Mouse (Mus musculus): ENCODE measurements around the gene Caps2. TPM values are rescaled to one million over a fixed set of nuclear protein-coding genes. Genes with fewer than 3 reads are reported as not detected.
"Not testable (repeated sequence)": the region's sequence is repeated elsewhere in the genome, so short reads cannot be mapped to it uniquely, and the experiment has no call there.

The Caps2 gene
- polyA plus RNA-seq, 1 experiment from 2014 or later: 0.57 TPM

DNA sequence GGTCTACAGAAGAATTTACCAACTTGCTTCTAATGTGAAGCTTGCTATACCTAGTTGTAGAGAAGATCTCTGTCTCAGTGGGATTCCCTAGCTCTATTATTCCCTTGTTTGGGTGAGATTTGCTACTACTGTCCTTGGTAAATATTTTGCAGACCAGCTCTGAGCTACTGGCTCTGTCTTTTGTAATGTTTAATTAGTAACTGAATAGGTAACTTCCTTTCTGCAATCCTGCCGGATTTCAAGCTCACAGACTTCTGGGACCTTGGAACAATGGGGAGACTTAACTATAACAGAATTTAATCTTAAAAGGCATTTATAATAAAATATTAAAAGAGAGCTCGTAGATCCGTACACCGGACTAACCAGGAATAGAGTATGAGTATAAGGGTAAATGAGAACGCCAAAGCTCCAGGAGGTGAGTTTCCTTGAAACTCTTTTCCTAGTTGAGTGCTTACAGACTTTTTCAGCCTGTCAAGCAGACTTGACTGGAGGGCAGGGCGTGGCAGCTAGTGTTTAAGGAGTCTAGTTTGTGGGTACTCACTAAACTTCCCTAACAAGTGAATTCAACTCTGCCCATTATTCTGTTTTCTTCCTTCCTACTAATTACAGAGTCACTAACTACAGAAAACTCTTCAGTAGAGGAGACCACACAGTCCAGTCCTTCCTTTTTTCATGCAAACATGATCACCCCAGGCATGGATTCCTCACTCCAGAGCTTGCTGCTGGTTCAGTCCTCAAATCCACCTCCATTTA, 65.8 kb downstream of the Caps2 start:
- ATAC-seq (ENCODE audit: low FRiP score, low read depth); H3K27me3 ChIP-seq; H3K9me3 ChIP-seq; H3K4me1 ChIP-seq; H3K27ac ChIP-seq; H3K4me3 ChIP-seq; H3K4me2 ChIP-seq (replicated peaks); H3K9ac ChIP-seq; H3K36me3 ChIP-seq: not testable (repeated sequence)
- WGBS: 50% methylated on average over 6 of the region's 6 CpGs

DNA sequence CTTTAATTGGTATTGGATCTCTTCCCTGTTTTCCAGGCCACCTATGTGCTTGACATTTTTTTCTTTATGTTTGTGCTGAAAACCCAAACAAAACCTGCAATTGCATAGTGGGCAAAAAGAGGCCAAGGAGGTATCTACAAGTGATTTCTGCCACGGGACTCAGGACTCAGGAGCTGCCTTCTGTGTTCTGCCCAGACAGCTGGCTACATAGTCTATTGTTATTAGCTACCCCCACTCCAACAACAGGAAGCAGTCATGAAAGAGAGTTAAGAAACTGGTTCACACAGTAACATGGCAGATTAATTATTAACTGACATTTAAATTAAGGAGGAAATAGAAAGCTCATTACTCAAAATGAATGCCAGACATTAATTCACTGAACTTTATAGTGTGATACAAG, 69.3 kb downstream of the Caps2 start:
- not testable (repeated sequence) for H3K9me3 ChIP-seq; H3K4me2 ChIP-seq (replicated peaks); H3K36me3 ChIP-seq; H3K9ac ChIP-seq; ATAC-seq (ENCODE audit: low FRiP score, low read depth); H3K27ac ChIP-seq; H3K4me1 ChIP-seq; H3K4me3 ChIP-seq; H3K27me3 ChIP-seq
- WGBS: 30% methylated on average over 1 of the region's 1 CpGs

DNA sequence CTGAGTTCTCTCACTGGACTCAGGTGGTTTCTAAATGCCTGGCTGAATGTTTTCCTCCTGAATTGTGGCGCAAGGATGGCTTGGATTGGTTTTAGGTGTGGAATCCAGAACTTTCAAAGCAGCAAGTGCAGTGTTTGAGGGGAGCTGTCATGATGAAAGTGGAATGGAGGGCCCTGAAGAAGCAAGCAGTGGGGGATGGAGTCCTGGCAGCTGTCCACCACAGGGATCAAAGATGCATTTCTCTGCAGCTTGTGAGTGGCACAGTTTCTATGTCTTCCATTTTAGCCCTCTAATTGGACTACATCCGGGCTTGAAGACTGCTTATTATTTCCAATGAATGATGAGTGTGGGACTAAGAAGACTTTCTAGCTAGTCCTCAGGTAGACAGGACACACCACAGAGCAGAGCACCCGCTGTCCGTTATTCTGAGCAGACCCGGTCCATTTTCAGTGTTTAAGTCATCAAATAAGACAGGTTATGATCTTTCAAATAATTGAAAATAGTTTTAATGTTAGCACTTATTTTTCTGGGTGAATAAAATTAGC, 72.0 kb downstream of the Caps2 start:
- WGBS: 81% methylated on average over 5 of the region's 5 CpGs
- not testable (repeated sequence) for ATAC-seq (ENCODE audit: low FRiP score, low read depth); H3K27me3 ChIP-seq; H3K4me3 ChIP-seq; H3K9ac ChIP-seq; H3K4me2 ChIP-seq (replicated peaks); H3K27ac ChIP-seq; H3K36me3 ChIP-seq; H3K9me3 ChIP-seq; H3K4me1 ChIP-seq

DNA sequence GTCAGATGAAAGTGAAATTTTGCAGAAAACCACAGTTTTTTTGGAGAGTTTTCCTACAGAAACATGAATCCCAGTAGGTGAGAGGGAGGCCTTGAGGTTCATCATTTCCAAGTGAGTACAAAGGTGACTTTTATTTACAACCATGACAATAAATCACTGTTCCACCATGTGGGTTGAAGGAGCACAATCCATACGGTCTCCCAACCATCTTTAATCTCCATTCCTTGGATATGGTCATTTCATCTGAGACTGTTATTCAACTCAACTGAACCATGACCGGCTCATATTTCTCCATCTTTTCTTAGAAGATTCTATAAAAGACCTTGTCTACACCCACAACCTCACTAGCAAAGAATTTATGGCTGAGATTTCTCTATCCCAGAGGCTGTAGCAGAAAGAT, 84.9 kb downstream of the Caps2 start:
- Histone ChIP-seq H3K4me1 (no peaks in the 10 kb centered on the region), H3K9me3 (no peaks in the 10 kb centered on the region), H3K36me3 (no peaks in the 10 kb centered on the region), H3K27ac (no peak overlapping the region), H3K4me3 (no peak overlapping the region), H3K9ac (no peak overlapping the region), H3K27me3 (no peaks in the 10 kb centered on the region), H3K4me2 (replicated peaks) (no peak overlapping the region)
- WGBS: 59% methylated on average over 2 of the region's 2 CpGs
- no peak for ATAC-seq (ENCODE audit: low FRiP score, low read depth)

DNA sequence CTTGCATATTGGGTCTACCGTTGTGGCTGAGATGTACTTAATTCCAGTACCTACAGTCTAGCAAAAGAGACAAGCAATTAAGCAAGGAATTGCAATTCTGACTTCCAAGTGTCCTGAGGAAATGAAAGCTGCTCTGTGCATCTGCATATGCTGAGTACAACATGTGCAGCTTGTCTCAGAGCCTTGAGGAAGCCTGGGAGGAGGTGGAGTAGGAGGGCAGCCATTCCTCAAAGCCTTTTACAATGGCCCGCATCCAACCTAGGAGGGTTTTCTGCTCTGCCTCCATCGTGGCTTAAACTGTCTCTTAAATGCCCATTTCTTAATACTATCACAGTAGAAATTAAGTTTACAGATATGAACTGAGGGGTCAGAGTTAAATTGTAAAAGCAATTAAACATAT, 100.0 kb downstream of the Caps2 start:
- no peak overlapping the region for H3K4me2 ChIP-seq (replicated peaks)
- H3K4me3 ChIP-seq: no peak overlapping the region
- no peaks in the 10 kb centered on the region for H3K9me3 ChIP-seq
- no peak overlapping the region for H3K27ac ChIP-seq
- 82% methylated on average over 3 of the region's 3 CpGs for WGBS
- no peaks in the 10 kb centered on the region for H3K36me3 ChIP-seq
- ATAC-seq (ENCODE audit: low FRiP score, low read depth): no peak
- peaks cover 9% of the 10 kb centered on the region for H3K27me3 ChIP-seq
- no peaks in the 10 kb centered on the region for H3K4me1 ChIP-seq
- no peak overlapping the region for H3K9ac ChIP-seq

Other genes starting within 250 kb of the Caps2 start
- 45.0 and 48.7 TPM in 2 replicates for gene Krr1, start 191.0 kb upstream of the Caps2 start, polyA plus RNA-seq (2015; fragmentation: Nextera tagmentation; extraction: Ambion mirVana)
- gene Glipr1, start 161.0 kb upstream of the Caps2 start, polyA plus RNA-seq (2015; fragmentation: Nextera tagmentation; extraction: Ambion mirVana): 1.3 and 2.7 TPM in 2 replicates
- not detected in 2 replicates for gene Glipr1l1, start 103.4 kb upstream of the Caps2 start, polyA plus RNA-seq (2015; fragmentation: Nextera tagmentation; extraction: Ambion mirVana)
- gene Glipr1l2, start 80.3 kb upstream of the Caps2 start, polyA plus RNA-seq (2015; fragmentation: Nextera tagmentation; extraction: Ambion mirVana): not detected in 2 replicates
- gene Glipr1l3, start 3.3 kb upstream of the Caps2 start, polyA plus RNA-seq (2015; fragmentation: Nextera tagmentation; extraction: Ambion mirVana): not detected in 2 replicates
- 0.27 and 0.51 TPM in 2 replicates for gene Kcnc2, start 107.5 kb downstream of the Caps2 start, polyA plus RNA-seq (2015; fragmentation: Nextera tagmentation; extraction: Ambion mirVana)

Data from limb, embryonic 13.5 days (tissue).